Mouse (Mus musculus): ENCODE data around the gene Zfp2. TPM values are rescaled to one million over a fixed set of nuclear protein-coding genes. Genes with fewer than 3 reads are reported as not detected.

Gene Zfp2
- polyA plus RNA-seq, 1 experiment, result 1.3 TPM

GRCm38 (mm10) chr11:50931451-50931866 is 15.5 kb upstream of the Zfp2 start, which contains the start of gene Zfp354b:
Gene Zfp354b, minus strand, starts transcription at chr11:50931633.
- peak within 1 kb of the TSS; percentile 23 for H3K4me3 ChIP-seq
- H3K79me2 ChIP-seq (ENCODE audit: control insufficient read depth, insufficient read depth), result no peaks in the 10 kb centered on the region
- no peak within 1 kb of the TSS for H3ac ChIP-seq (ENCODE audit: control insufficient read depth, insufficient read length)
- peaks cover 5% of the 10 kb centered on the region for H3K27me3 ChIP-seq (ENCODE audit: control insufficient read depth, insufficient read depth, insufficient read length)
- peak within 1 kb of the TSS; percentile 70 for H3K4me2 ChIP-seq (ENCODE audit: low read depth)
- no peaks in the 10 kb centered on the region for H3K36me3 ChIP-seq (ENCODE audit: control insufficient read depth, insufficient read depth)
- no peak for TF ChIP-seq E2F4 (IDR thresholded peaks at IDR 0.05; ENCODE audit: insufficient read depth)
- no peak for TF ChIP-seq USF1 (IDR thresholded peaks at IDR 0.05; ENCODE audit: low read depth)
- peak in 2 of 3 experiments; percentile 64 to 71 for TF ChIP-seq MYOD1 (IDR thresholded peaks at IDR 0.05; ENCODE audit: control insufficient read depth in 1 of 3, insufficient read length in 2 of 3, low read depth in 2 of 3)
- TF ChIP-seq SRF (IDR thresholded peaks at IDR 0.05; ENCODE audit: control insufficient read depth, insufficient read length, low read depth), result no peak
- TF ChIP-seq REST (IDR thresholded peaks at IDR 0.05; ENCODE audit: insufficient read depth, insufficient read length), result no peak
- peak; percentile 9 to 64 (median 58) for TF ChIP-seq MYOG (IDR thresholded peaks at IDR 0.05; ENCODE audit: control insufficient read depth in 1 of 3, insufficient read depth in 1 of 3, insufficient read length in 2 of 3, low read depth in 2 of 3)

- Histone ChIP-seq H3K27me3 (ENCODE audit: control insufficient read depth, insufficient read depth, insufficient read length) (peaks cover 5% of the 10 kb centered on the region), H3K79me2 (ENCODE audit: control insufficient read depth, insufficient read depth) (no peaks in the 10 kb centered on the region), H3ac (ENCODE audit: control insufficient read depth, insufficient read length) (no peak overlapping the region), H3K4me2 (ENCODE audit: low read depth) (peak overlapping the region; percentile 70), H3K36me3 (ENCODE audit: control insufficient read depth, insufficient read depth) (no peaks in the 10 kb centered on the region), H3K4me3 (peak overlapping the region; percentile 23)
- TF ChIP-seq USF1 (IDR thresholded peaks at IDR 0.05; ENCODE audit: low read depth) (no peak), TCF3 (IDR thresholded peaks at IDR 0.05; ENCODE audit: insufficient read length, low read depth) (no peak), POLR2AphosphoS2 (IDR thresholded peaks at IDR 0.05; ENCODE audit: insufficient read length, low read depth) (no peak), POLR2A (IDR thresholded peaks at IDR 0.05; ENCODE audit: insufficient read length, low read depth) (no peak), MYOG (IDR thresholded peaks at IDR 0.05; ENCODE audit: control insufficient read depth in 1 of 3, insufficient read depth in 1 of 3, insufficient read length in 2 of 3, low read depth in 2 of 3) (no peak), SRF (IDR thresholded peaks at IDR 0.05; ENCODE audit: control insufficient read depth, insufficient read length, low read depth) (no peak), REST (IDR thresholded peaks at IDR 0.05; ENCODE audit: insufficient read depth, insufficient read length) (no peak), MAX (IDR thresholded peaks at IDR 0.05; ENCODE audit: low read depth) (no peak), TCF12 (IDR thresholded peaks at IDR 0.05; ENCODE audit: insufficient read depth, poor library complexity, severe bottlenecking) (no peak), CEBPB (IDR thresholded peaks at IDR 0.05; ENCODE audit: insufficient read depth, poor library complexity, severe bottlenecking) (no peak)
These were observed 15.1 kb upstream of the Zfp2 start for GRCm38 (mm10) chr11:50931021-50931420.

DNA sequence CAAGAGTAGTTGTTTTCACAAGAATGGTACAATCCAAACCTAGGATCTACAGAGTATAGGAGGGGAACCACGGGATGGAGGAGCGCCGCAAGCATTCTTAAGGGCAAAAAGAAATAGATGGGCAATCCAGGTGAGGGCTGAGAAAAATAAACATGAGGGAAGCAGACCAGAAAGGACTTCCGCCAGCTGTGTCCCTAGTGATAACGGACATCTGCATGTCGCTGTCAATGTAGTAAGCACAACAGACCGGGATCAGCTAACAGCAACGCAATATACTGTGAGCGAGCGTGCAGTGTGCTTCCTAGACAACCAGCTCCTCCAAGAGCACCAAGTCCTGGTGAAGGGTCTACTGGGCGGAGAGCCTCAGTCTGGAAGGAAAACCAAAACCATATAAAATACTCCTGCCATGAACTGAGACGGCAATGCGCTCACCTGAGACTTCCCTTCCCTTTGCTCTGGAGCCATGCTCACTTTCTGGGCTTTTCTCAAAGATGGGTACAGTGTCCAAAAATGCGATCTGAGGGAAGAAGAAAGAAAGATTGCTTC is 14.6 kb upstream of the Zfp2 start:
- TF ChIP-seq TCF3 (IDR thresholded peaks at IDR 0.05; ENCODE audit: insufficient read length, low read depth), result no peak
- no peak for TF ChIP-seq CEBPB (IDR thresholded peaks at IDR 0.05; ENCODE audit: insufficient read depth, poor library complexity, severe bottlenecking)
- TF ChIP-seq TCF12 (IDR thresholded peaks at IDR 0.05; ENCODE audit: insufficient read depth, poor library complexity, severe bottlenecking), result no peak
- no peak for TF ChIP-seq POLR2A (IDR thresholded peaks at IDR 0.05; ENCODE audit: insufficient read length, low read depth)
- TF ChIP-seq USF1 (IDR thresholded peaks at IDR 0.05; ENCODE audit: low read depth), result no peak
- no peak for TF ChIP-seq MAX (IDR thresholded peaks at IDR 0.05; ENCODE audit: low read depth)
- no peak for TF ChIP-seq E2F4 (IDR thresholded peaks at IDR 0.05; ENCODE audit: insufficient read depth)
- TF ChIP-seq SRF (IDR thresholded peaks at IDR 0.05; ENCODE audit: control insufficient read depth, insufficient read length, low read depth), result no peak
- no peak for TF ChIP-seq MYOG (IDR thresholded peaks at IDR 0.05; ENCODE audit: control insufficient read depth in 1 of 3, insufficient read depth in 1 of 3, insufficient read length in 2 of 3, low read depth in 2 of 3)
- TF ChIP-seq MYOD1 (IDR thresholded peaks at IDR 0.05; ENCODE audit: control insufficient read depth in 1 of 3, insufficient read length in 2 of 3, low read depth in 2 of 3), result no peak
- no peak for TF ChIP-seq REST (IDR thresholded peaks at IDR 0.05; ENCODE audit: insufficient read depth, insufficient read length)
- TF ChIP-seq POLR2AphosphoS2 (IDR thresholded peaks at IDR 0.05; ENCODE audit: insufficient read length, low read depth), result no peak
- Histone ChIP-seq H3K4me2 (ENCODE audit: low read depth) (peak overlapping the region; percentile 24), H3K4me3 (peak overlapping the region; percentile 23), H3ac (ENCODE audit: control insufficient read depth, insufficient read length) (no peak overlapping the region), H3K79me2 (ENCODE audit: control insufficient read depth, insufficient read depth) (no peaks in the 10 kb centered on the region), H3K27me3 (ENCODE audit: control insufficient read depth, insufficient read depth, insufficient read length) (peaks cover 4% of the 10 kb centered on the region), H3K36me3 (ENCODE audit: control insufficient read depth, insufficient read depth) (no peaks in the 10 kb centered on the region)

DNA sequence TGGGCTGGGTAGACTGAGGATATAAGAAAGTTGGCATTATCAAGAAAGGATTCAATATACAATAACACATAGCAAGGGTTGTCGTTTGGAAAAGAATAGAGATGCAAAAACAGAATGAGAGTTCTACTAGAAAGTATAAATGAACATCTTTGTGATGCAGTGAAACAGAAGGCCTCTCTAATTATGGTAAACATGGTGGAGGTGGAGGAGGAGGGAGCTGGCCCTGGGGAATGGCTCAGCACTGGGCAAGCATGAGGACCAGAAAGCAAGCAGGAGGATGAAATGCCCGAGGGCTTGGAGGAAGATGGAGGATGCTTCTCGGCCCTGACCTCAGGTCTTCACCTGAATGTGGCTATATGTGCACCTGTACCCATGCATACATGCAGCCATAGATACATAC is 1.5 kb downstream of the Zfp2 start:
- Histone ChIP-seq H3K36me3 (ENCODE audit: control insufficient read depth, insufficient read depth) (no peaks in the 10 kb centered on the region), H3K4me2 (ENCODE audit: low read depth) (no peak overlapping the region), H3ac (ENCODE audit: control insufficient read depth, insufficient read length) (no peak overlapping the region), H3K79me2 (ENCODE audit: control insufficient read depth, insufficient read depth) (no peaks in the 10 kb centered on the region), H3K4me3 (no peak overlapping the region), H3K27me3 (ENCODE audit: control insufficient read depth, insufficient read depth, insufficient read length) (no peaks in the 10 kb centered on the region)
- TF ChIP-seq MYOD1 (IDR thresholded peaks at IDR 0.05; ENCODE audit: control insufficient read depth in 1 of 3, insufficient read length in 2 of 3, low read depth in 2 of 3), result no peak
- no peak for TF ChIP-seq POLR2A (IDR thresholded peaks at IDR 0.05; ENCODE audit: insufficient read length, low read depth)

DNA sequence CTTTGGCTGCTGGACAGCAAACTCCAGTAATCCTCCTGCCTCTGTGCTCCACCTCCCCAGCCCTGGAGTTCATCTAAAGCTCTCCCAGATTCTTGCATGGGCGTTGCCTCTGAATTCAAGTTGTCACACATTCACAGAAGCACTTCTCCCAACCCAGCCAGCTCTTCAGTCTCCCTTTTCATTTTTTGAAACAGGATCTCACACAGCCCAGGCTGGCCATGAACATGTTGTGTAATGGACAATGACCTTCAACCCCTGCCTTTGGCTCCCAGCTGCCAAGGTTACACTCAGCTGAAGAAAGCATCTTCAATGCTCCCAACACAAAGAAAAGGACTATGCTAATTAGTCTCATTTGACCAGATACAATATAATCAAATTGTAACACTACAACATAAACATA is 2.7 kb downstream of the Zfp2 start:
- H3K36me3 ChIP-seq (ENCODE audit: control insufficient read depth, insufficient read depth), result no peaks in the 10 kb centered on the region
- no peaks in the 10 kb centered on the region for H3K79me2 ChIP-seq (ENCODE audit: control insufficient read depth, insufficient read depth)
- no peak overlapping the region for H3K4me3 ChIP-seq
- H3K27me3 ChIP-seq (ENCODE audit: control insufficient read depth, insufficient read depth, insufficient read length), result no peaks in the 10 kb centered on the region
- H3ac ChIP-seq (ENCODE audit: control insufficient read depth, insufficient read length), result no peak overlapping the region
- no peak overlapping the region for H3K4me2 ChIP-seq (ENCODE audit: low read depth)
- TF ChIP-seq E2F4 (IDR thresholded peaks at IDR 0.05; ENCODE audit: insufficient read depth) (no peak), MYOD1 (IDR thresholded peaks at IDR 0.05; ENCODE audit: control insufficient read depth in 1 of 3, insufficient read length in 2 of 3, low read depth in 2 of 3) (no peak), MAX (IDR thresholded peaks at IDR 0.05; ENCODE audit: low read depth) (no peak), CEBPB (IDR thresholded peaks at IDR 0.05; ENCODE audit: insufficient read depth, poor library complexity, severe bottlenecking) (no peak), USF1 (IDR thresholded peaks at IDR 0.05; ENCODE audit: low read depth) (no peak), REST (IDR thresholded peaks at IDR 0.05; ENCODE audit: insufficient read depth, insufficient read length) (no peak), POLR2A (IDR thresholded peaks at IDR 0.05; ENCODE audit: insufficient read length, low read depth) (no peak)
